Mouse (Mus musculus) frontal cortex, postnatal 10 days (tissue): Measurements from ENCODE around the gene Prr29.
A peak's percentile ranks its signal among the peaks of the same experiment; 100 is the strongest.
"Not testable (repeated sequence)": the region's sequence is repeated elsewhere in the genome, so short reads cannot be mapped to it uniquely, and the experiment has no call there.

Experiments used
- DNase-seq, 2 experiments: peaks; one replicate each; pipeline ENCODE4 v3.0.0; 2022; ENCODE audit warnings: low spot score in 2 of 2, mixed read lengths in 1 of 2

Gene Prr29

DNA sequence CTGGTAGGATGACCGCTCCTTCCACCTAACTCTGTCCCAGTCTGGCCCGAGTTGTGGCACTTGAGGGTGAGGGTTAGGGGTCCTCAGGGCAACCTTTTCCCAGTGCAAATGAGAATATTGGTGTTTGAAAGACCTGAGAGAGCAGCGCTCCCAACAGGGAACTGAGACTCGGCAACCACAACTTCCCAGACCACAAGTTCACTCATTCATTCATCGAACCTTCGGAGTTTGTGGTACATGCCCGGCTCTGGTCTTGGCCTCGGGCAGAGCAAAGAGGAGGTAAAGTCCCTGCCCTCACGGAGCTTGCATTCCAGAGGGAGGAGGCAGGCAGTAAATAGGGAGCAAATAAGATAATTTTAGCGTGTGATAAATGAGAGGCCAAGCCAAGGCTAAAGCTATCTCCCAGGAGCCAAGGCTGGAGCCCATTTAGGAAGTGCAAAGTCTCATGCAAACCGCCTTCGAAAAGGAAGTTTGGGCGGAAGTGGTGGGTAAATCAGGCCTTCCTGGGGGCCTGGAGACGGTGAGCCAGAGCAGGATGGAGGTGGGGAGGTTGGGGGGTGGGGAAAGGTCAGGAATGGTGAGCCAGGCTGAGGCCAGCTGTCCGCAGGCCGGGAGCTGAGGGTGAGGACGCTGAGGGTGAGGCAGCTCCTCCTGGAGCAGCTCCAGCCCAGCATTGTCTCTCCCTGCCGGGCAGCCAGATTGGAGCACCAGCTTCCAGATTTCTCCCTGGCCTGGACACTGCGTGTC, 9.7 kb upstream of the Prr29 start:
- no peak for DNase-seq

DNA sequence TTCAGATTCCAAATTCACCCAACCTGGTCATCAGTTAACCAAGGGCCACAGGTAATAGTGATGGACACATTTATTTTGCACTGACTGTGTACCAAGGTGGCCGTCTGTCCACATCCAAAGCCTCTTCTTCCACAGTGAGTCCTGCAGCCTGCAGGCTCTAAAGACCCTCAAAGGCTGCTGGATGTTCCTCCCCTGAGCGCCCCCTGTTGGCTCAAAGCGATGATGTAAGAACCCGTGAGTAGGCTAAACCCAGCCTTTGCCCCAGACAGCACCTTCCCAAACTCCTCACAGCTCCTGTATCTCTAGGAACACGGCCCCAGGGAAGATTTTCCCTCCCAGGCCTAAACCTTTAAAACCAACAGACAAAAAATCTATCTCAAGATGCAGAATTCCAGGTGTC, 5.9 kb upstream of the Prr29 start:
- DNase-seq = no peak

DNA sequence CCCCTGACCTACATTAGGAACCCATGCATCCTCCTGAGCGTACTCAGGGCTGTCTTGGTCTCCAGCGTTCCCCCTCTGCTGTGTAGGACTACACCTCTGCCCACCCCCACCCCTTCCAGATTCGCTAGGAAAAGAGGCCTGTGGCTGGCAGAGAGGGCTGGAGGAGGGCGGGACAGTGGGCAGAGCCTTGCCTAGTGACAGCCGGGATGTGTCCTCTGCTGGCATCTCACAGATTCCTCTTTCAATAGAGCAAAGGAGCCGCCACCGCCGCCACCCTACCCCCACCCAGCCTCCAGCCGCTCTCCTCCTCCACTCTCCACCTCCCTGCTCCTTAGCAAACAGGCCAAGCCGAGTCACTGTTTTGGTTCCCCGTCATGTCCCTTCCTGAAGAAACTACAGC, 560 bp upstream of the Prr29 start:
- DNase-seq = no peak

DNA sequence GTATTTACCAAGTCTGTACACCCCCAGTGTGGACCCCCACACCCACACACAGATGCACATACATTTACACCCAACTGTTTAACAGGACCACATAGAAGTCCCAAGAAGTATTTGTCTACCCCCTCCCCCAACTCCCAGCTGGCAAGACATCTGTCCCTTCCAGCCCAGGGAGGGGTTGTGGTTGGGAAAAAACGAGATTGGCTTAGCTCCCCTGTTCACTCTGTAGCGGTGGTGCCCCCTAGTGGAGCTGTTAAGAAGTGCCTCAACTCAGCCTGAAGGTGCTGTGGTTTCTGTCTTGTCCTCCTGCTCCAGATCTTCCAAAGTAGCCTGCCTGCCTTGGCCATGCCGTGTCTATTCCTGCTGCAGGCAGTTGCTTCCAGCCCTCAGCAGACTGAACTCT, 1.0 kb downstream of the Prr29 start:
- DNase-seq = peak; percentile 66 to 70

DNA sequence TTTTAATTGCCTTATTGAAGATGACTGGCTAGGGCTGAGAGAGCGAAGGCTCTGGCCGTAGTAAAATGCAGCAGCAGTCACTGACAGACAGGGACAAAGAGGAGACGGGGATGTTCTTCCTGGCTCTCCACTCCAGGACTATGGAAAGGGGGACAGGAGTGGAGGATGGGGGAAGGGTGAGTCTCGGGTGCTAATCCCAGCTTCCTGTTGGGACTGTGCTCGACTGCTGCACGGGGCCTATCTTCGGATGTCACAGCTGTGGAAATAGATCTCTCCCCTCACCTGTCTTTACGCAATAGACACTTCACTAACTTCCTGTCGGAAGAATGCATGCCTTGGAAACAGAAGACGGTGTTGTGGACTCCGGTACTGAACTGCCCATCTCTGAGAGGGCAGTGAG, 8.7 kb downstream of the Prr29 start:
- no peak for DNase-seq

DNA sequence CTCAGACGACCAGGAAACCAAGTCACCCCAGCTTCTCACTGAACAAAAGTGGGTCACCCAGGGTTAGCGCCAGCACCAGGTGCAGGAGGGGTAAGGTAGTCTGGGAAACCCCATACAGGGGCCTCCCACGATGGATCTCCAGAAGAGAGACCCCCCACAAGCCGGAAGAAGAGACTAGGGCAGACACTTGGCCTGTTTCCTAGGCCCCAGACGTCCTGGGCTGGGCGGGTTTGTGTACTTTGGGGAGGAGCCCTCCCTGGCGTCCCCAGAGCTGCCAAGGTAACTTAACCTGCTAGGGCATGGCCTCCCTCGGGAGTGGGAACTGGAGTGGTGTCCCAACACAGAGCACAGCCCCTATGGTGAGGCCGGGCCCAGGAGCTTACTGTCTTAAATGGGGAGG, 9.3 kb downstream of the Prr29 start:
- DNase-seq = no peak

DNA sequence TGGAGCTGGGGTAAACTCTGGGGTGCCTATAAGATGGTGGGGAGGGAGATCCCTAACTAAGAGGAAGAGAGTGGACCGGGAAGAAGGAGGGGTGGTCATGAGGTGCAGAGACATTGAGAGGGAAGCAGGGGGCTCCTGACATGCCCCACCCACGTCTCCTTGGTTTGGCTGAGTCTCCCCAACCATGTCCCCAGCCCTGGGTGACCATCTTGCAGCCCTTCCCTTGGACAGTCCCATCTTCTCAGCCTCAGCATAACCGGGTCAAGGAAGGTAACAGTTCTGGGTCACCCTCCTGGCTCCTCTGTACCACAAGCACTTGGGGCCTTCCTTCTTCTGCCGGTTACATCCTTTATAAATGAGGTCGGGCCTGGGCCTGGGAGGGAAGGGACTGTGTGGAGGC, 9.7 kb downstream of the Prr29 start:
- DNase-seq = no peak

DNA sequence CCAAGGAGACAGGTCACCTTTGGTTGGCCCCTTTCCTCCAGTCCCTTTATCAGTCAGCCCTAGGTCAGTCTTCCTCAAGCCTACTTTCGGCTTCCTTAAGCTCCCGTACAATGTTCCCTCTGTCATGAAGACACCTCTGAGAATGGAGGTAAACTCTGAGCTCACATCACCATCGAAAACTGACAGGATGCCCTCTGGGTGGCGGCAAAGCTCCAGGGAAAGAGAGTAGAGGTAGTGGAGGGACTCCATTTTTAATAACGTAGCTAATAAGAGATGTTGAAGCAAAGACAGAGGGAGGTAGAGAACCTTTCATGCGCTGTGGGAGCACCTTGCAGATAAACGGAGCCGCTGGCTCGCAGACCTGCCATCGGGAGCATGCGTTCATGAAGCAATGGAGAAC, 15.7 kb downstream of the Prr29 start:
- no peak for DNase-seq

DNA sequence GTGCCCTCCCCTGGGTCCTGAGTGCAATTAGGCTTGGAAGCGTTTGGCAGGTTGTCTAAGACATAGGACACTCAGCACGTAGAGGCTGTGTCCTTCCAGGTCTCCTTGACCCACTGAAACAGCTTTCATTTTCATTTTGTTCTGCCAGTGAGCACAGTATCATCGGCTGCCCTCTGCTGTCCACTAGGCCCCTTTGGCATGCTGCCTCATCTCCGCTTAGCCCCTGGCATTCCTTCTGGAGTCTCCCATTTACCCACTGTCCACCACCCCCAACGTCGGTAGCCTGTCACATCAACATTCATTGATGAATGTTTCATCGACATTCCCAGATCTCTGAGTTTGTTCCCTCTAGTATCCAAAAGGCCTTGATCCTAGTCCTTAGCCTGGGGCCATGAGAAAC, 16.6 kb downstream of the Prr29 start:
- no peak for DNase-seq

DNA sequence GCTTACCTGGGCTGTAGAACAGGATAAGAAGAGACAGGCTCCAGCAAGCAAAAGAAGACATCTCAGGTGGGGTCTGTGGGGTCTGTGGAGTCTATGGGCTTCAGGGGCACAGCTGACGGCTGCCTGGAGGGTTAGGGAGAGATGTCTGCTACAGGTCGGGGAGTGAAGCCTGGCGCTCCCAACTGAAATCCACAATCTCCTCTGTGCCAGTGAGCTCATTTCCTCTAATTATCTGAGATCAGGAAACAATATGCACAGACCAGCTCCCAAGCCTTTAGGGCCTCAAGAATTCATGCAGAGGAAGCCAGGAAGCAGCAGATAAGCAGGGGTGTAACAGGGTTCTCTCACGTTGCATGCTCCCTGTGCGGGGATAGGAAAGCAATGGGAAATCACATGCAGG, 17.2 kb downstream of the Prr29 start:
- no peak for DNase-seq

DNA sequence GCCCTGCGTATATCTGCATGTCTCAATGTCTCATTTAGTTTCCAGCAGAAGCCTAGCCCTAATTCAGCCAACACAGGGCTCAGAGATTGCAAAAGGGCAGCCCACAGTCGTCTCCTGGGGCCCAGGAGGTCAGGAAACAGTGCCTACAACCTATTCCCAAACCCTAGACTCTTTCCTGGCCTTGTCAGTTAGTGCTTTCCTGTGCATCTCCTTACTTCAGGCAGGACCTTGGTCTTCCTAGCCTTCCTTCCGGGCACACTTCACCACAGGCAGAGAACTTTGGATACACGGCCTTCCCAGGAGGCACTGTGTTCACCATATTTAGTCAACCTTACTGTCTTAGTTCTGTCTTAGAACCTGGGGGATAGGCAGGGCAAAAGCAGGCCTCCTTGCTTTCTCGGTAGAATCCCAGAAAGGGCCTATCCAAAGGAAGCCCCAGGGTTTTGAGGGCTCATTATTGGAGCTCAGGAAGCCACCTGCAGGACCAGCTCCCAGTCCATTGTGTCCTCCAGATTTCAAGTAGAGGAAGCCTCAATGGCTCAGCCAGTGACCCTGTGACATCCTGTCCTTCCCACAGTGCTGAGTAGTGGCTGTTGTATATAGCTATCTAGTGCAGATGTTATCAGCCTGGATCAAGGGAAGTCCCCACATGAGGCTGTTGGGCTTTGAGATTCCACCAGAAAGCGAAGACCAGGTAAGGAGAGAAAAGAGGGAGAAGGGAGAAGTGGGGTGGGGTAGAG, 17.9 kb downstream of the Prr29 start:
- DNase-seq = no peak

DNA sequence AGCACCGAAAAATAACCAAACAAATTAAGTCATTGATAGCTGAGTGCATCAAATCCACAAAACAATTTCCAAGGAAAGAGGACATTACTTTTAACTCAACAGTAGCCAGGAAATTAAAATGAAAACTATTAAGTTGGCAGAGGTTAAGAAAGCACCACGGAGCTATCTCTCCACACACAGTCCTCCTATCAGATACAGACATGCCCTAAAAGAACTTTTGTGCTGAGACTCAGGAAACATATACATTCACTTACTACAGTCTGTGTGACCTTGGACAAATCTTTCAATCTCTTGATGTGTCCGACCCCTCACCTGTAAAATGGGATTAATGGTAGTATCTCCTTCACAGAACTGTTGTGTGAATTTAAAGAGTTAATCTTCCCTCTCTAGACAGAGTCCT, 21.1 kb downstream of the Prr29 start:
- no peak for DNase-seq

DNA sequence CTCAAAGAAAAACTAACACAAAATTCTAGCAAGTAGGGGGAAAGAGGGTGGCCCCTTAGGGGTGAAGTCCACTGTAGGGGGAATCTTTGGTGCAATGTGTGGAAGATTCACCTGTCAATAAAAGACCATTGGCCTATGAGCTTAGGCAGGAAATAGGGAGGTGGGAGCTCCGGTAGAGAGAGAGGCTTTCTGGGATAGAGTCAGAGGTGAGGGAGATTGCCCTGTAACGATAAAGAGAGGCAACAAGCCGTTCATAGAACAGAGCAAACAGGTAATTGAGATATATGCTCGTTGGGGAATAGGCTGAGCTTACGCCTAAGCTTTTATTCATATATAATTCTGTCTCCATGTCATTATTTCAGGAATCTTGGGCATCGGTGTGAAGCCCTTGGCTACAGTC, 21.7 kb downstream of the Prr29 start:
- no peak for DNase-seq

DNA sequence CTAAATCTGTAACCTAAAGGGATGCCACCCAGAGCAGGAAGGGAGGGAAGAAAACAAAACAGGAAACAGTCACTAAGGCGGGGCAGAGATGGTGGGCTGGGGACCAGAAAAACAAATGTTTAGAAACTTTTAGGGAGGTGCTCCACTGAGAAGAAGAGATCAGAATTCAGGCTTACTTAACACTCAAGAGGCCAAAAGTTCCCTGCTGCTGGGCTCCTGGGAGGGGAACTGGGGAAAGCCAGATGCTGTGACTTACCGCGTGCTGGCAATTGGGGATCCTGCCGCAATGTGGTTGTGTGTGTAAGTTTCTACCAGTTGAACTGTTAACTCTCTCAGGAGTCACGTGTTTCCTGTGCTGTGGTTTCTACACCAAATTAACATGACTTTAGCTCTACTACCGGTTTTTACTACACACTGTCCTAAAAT, 22.5 kb downstream of the Prr29 start, which contains the start of gene Icam2:
Gene Icam2, minus strand, starts transcription at position 285 of the 426 bp plus-strand sequence.
- no peak for DNase-seq

DNA sequence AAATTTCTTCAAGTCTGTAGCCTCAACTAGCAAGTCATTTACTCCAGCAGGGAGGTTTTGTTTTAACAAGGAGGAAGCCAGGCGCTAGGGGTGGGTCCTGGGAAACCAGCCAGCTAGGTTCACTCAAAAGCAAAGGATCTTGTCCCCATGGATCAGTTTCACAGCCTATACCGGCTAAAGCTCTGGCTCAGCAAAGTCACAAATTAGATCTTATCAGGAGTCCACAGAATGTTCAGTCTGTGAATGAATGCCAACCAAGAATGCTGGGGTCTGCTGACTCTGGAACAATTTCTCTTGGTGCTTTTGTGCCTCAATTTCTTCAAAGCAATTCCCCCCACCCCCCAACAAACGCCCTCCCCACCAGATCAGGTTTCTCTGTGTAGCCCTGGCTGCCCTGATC, 24.3 kb downstream of the Prr29 start:
- no peak for DNase-seq

DNA sequence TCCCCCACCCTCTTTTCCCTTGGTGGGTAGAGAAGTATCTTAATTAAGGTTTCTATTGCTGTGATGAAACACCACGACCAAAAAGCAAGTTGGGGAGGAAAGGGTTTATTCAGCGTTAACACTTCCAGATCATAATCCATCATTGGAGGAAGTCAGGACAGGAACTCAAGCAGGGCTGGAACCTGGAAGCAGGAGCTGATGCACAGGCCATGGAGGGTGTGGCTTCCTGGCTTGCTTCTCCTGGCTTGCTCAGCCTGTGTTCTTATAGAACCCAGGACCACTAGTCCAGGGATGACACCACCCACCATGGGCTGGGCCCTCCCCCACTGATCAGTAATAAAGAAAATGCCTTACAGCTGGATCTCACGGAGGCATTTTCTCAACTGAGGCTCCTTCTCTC, 25.5 kb downstream of the Prr29 start:
- DNase-seq = no peak

DNA sequence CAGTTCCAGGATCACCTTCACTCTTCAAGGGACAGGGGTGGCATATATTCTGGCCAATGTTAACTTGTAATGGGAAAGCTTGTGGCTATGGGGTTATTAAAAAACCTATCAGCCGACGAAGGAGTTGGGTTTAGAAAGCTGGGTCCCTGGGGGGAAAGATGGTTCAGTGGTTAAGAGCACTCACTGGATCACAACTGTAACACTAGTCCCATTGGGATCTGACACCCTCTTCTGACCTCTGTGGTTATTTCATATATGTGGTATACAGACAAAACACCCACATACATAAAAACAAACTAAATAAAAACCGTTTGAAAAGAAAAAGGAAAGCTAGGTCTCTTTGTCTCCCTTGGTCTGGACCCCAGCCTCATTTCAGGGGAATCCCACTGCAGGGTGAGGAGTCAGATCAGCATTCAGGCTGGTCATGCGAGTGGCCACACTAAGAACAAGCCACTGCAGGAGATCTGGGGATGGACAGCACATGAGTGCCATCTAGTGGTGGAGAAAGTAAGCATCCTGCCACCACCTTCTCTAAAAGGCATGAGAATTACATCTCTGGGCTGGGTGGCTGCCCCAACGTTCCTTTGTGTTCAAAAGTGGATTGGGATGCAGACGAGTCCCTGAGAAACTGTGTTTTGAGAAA, 26.4 kb downstream of the Prr29 start:
- DNase-seq = peak; percentile 18 to 64

DNA sequence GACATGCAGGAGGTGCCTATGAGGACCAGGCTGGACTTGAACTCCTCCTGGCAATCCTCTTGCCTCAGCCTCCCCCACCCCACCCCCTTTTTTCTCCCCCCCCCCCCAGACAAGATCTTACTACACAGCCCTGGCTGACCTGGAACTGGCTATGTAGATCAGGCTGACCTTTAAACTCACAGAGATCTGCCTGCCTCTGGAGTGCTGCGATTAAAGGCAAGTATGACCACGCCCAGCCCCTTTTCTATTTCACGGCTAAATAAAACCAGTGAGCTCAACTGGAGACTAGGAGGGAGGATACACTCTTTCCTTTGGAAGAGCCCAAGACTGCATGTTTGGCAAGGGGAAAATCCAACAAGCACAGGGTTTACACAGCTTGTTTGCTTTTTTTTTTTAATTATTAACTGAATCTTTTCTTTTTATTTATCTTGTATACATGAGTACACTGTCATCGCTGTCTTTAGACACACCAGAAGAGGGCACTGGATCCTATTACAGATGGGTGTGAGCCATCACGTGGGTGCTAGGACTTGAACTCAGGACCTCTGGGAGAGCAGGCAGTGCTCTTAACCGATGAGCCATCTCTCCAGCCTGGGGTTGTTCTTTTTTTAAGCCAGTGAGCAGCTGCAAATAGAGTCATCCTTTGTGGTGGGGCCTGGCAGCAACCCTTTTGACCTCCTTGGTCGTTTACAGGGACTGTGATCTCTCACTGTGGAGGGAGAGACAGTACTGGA, 27.5 kb downstream of the Prr29 start:
- DNase-seq = no peak

DNA sequence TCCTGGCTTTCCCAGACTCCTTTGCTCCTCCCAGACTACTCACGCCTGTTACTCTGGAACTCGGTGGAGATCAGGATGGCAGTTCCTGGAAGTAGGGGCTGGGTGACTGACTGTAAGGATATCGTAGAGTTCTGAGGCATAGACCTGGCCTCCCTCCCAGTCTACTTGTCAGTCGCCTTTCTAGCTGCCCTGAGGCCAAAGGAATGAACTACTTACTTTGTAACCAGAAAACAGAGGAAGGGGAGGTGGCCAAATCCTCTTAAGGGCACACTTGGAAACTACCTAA, 28.0 kb downstream of the Prr29 start:
- DNase-seq = no peak

DNA sequence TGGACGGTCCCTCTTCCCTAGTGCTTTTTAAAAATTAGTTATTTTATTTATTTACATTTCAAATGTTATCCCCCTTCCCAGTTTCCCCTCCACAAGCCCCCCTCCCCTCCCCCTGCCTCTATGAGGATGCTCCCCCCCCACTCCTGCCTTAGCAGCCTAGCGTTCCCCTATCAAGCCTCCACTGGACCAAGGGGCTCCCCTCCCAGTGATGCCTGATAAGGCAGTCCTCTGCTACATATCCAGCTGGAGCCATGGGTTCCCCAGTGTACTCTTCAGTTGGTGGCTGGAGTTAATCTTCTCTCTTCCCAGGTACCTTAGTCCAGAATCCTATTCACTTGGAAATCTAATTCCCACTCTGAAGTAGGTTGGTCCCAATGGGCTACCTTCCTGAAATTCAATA, 28.8 kb downstream of the Prr29 start:
- not testable (repeated sequence) for DNase-seq

DNA sequence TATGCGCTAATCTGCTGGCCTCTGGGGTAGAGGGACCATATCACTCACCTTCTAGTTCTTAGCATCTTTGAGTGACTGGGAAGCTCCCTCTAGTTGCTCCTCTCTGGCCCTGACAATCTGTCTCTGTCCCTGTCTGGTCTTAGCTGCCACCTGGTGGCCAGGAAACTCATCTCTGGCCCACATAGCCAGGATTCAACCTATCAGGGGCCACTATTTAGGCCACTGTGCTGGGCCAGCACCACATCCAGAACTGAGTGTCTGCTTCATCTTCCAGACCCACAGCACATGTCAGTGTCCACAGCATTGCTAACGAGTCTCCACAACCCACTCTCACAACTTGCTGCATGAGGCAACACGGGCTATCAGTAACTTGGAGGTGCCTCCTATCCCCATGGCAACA, 32.4 kb downstream of the Prr29 start:
- no peak for DNase-seq

DNA sequence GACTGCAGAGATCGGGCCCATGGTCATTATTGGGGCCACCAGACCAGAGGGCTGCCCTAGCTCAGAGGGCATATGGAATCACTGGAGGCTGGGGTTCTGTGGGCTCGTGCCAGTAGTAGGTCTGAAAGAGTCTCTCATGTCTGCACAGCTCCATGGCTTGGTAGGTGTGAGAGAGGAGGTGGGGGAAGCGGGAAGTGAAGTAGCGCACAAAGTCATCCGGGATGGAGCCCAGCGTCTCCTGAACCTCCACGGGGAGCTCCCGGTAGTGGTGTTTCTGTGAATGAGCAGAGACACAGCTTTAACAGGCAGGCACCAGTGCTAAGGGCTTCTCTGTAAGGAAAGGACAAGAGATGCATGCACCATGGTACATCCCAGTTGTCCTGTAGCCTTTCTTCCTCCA, 33.2 kb downstream of the Prr29 start:
- no peak for DNase-seq

DNA sequence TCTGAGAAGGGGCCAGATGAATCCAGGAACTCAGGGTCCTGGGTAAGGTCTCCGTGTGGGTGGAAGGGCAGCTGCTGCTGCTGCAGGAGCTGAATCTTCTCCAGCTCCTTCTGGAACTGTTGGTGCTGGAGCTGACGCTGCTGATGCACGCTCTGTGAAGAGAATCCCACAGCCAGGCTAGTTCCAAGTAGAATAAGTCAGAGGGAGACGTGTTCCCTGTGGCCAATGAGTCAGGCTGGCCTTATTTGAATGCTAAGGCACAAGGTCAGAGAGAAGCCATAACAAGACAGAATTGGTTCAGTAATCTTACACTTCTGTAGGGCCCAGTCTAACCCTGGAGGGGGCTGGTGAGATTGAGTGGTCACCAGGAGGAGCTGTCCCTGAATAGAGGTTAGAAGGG, 44.7 kb downstream of the Prr29 start:
- DNase-seq = no peak
